Mouse (Mus musculus) urinary bladder, postnatal 4 days (tissue): Measurements from ENCODE around the gene Exoc2.

Experiments
- DNase-seq, 2 experiments: peaks; one replicate each; pipeline ENCODE4 v3.0.0; 2021 to 2022; ENCODE audit warnings: low spot score in 2 of 2

The Exoc2 gene

DNA sequence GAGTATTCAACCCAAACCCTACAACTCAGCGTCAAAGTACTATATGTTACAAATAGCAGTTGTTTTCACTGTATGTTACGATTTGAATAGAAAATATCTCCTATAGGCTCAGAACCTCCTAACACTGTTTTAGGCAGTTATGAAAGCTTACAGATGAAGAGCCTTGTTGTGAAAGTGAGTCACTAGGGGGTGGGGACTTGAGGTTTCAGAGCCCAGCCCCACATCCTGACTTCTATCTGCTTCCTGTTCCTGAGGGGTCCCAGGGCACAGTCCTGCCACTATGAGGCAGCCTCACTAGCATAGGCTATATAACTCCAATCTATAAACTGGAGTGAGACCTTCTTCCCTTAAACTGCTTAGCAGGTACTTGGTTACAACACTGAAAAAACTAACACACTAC, 1.8 kb downstream of the Exoc2 start:
- DNase-seq, result no peak

DNA sequence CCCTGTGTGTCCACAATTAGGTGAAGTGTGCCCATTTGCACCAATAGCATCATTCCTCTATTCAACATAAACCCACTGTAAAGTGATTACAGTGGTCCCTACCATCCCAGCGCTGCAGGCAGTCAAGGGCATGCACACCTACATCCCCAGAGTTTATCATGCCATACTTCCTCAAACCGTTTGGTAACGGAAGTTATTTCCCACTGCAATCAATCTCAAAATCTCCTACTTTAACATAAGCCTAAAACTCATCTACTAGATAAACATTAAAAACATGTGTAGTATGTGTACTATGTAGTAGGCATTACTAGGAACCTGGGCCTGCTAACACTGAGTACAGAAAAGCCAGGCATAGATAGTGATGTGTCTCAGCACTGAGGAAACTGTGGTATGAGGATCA, 2.8 kb downstream of the Exoc2 start:
- no peak for DNase-seq

DNA sequence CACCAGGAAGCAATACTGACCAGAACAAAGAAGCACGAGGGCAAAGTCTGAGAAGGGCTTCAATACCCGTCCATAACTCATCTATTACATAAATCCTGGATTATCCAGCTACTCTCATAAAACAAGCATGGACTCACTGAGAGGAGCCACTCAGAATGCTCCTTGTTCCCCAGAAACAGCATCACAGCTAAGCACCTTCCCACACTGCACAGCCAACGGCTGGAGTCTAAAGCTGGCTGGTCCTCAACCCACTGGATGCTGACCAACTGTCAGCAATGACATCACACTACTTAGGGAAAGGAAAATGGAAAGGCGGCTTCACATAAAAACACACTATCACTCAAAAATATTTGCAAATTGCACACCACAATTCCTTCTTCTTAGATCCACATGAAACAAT, 5.6 kb downstream of the Exoc2 start:
- DNase-seq, result no peak

DNA sequence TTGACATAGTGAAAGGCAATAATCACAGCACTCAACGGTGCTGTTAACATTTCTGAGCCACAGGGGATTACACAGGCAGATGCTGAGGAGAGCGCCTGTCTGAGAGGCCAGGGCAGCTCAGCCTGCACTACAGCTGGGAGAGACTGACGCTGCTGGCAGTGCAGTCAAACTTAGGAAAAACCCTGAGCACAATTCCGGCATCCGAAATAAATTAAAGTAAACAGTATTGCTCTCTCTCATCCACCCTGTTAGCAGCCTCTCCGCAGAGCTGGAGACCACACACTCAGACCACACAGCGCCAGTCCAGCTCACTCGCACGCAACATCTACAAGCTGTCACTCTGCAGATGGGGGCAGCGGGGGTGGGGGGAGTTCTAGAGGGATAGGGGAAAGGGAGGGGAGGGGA, 7.4 kb downstream of the Exoc2 start:
- DNase-seq, result no peak

DNA sequence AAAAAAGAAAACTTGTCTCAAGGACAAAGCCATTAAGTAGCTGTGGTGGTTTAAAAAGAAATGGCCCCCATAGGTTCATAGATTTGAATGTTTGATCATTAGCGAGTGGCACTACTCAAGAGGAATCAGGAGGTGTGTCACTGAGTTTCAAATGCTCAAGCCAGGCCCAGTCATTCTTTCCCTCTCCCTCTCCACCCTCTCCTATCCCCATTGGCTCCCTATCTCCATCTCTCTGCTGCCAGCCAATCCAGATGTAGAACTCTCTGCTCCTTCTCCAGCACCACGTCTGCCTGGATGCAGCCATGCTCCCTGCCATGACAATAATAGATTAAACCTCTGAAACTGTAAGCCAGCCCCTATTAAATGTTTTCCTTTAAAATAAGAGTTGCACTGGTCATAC, 12.0 kb downstream of the Exoc2 start:
- no peak for DNase-seq

DNA sequence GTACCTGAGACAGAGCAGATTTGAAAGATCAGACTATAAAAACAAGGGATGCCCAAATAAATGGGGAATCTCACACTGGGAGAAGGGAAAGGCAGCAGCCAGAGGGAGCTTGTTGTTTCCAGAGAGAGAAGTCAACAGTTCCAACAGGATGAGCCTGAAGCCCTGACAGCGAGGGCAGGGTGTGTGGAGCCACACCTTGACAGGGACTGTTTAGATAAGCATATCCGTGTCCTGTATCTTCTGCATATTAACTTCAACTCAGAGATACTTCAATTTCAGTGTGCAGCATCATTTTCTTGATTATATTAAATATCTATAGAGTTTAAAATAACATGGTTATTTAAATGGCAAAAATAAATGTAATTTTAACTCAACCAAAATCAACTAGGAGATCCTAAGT, 13.2 kb downstream of the Exoc2 start:
- no peak for DNase-seq

DNA sequence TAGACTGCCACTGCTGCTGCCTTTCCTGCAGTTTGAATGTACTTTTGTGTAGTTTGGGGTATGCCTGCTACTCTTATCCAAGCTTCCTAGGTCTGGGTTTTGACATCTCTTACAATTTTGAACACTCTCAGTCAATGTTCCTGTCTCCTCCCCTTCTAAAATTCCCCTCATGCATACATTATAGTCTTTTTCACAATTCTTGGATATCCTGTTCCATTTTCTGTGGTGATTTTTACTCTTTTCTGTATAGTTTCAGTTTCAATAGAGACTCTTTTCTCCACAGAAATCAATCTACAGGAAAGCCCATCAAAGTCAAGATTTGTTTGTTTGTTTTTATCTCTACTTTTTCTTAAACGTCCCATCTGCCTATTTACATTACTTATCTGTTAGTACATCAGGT, 20.3 kb downstream of the Exoc2 start:
- no peak for DNase-seq

DNA sequence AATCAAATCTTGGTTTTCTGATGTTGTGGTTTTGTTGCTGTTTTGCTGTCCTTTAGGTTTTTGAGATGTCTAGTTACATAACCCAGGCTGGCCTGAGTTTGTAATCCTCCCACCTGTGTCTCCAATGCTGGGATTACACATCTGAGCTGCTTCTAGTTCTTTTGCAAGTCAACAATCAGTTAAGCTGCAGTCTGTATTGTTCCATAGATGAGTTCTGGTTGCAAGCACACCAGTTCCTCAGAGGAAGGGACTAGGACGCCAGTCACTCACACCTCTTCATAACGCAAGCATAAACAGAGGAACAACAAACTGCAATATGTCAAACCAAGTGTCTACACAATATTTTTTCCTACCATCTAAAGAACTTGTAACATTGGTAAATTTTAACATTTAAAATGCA, 21.8 kb downstream of the Exoc2 start:
- DNase-seq, result no peak

DNA sequence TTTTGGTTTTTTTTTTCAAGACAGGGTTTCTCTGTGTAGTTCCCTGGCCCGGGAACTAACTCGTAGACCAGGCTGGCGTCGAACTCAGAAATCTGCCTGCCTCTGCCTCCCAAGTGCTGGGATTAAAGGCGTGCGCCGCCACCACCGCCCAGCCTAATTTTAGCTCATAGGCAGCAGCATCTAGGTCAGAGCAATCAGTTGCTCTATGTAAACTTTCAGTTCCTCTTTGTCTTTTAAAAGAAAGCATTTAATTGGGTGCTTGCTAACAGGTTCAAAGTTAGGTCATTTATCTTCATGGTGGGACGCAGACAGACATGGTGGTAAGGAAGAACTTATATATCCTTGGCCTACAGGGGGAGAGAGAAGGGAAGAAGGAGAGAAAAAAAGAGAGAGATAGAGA, 24.7 kb downstream of the Exoc2 start:
- DNase-seq, result no peak

DNA sequence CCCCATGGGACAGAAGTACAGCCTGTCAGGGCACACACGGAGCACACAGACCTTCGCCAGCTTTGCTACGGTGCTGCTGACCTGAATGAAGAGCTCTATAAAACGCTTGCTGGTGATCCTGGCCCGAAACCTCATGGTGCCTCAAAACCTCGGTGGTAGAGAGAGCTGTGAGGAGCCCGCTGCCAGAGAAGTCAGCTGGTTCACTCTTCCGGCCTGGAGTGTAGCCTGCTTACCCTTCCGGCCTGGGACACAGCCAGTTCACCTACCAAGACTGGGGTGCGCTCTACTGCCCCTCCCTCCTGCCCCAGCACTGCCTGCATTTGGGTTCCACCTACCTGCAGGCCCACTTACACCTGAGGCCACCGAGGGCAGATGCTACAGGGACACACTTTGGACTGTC, 26.4 kb downstream of the Exoc2 start, which contains the start of gene Hus1b:
Gene Hus1b (minus strand): TSS at position 220 of the 400 bp plus-strand sequence.
- DNase-seq, result no peak

DNA sequence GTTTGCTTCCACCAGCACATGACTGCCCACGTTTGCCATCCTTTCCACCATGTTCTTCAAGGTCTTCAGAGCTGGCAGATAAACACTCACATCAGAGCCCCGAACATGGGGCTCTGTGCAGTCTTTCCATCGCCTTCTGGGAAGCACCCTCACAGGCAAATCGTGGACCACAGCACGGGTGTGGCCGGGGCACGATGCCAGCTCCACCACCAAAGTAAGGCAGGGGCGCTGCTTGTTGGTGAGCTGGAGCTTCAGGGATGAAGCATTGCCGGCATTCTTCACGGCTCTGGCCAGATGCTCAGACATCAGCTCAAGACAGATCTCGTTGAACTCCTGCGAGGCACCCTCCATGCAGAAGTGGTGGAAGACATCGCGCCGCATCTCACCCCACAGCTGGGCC, 26.8 kb downstream of the Exoc2 start:
- DNase-seq, result no peak

DNA sequence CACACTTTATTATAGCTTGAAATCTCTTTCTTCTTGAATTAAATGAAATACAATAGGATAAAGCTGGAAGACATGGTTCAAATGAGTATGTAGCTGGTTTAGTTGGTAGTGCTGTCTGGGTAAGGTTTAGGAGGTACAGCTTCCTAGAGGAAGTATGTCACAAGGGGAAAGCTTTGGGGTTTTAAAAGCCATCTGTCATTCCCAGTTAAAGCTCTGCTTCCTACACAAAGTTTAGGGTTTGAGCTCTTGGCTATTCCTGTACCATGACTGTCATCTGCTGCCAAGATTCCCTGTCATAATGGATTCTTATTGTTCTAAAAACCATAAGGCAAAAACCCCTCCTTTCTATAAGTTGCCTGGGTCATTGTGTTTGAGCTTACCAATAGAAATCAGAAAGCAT, 28.1 kb downstream of the Exoc2 start:
- no peak for DNase-seq

DNA sequence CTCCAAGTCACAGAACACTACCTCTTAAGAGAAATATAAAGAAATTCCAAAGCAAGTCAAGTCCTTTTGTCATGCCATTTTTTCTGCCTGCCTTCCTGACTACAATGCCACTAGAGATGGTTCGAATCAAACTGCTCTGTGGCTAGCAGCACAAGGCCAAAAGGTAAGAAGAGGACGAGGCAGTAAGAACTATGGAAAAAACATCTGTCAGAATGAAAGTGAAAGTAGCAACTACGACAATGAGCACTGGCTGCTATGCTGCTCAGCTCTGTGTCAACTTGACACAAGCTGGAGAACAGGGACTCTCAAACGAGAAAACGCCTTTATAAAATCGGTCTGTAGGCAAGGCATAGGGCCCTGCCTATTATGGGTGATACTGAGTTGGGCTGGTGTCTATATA, 40.9 kb downstream of the Exoc2 start:
- no peak for DNase-seq

DNA sequence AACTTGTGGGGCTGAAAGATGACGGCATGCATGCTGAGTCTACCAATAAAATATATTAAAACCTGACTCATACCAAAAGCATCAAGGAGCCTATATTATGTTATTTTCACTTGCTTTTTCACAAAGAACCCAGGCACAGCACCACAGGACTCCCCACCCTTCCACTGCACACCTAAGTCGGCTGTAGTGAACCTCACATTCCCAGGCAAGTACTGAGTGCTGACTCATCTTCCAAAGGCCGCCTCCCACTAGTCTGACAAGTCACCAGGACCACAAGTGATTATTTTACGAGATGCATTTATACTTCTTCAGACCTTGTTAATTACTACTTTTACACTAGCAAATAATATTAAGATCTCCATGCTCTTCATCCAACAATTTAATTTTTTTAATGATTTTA, 42.3 kb downstream of the Exoc2 start:
- DNase-seq, result no peak

DNA sequence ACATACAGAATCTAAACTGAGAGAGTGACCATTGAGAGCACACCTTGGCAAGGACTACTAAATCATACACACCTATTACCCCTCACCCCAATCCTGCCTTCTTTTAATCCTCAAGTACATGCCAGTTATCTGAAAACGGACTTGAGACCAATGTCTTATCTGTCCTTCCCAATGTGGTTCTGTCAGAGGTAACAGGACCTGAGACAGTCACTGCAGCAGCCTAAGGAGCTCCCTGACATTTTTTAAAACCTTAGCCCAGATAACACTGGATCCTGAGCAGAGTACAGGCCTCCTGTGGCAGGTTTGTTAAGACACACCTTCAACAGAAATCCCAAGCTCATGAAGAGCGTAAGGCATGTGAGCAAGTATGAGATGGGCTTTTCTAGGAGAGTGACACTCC, 44.8 kb downstream of the Exoc2 start:
- no peak for DNase-seq

DNA sequence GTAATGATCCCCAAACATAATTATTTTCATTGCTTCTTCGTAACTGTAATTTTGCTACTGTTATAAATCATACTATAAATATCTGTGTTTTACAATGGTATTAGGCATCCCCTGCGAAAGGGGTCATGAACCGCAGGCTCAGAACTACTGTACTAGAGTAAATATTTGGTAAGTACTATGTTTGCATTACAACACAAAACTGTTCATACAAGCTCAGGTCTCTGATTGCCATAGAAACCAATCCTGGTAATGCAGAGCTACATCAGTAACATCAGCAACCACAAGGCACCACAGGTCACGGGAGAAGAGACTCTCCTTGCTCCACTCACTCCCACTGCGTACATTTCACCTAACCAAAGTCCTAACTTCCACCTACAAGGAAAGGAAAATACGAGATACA, 49.6 kb downstream of the Exoc2 start:
- DNase-seq, result no peak

DNA sequence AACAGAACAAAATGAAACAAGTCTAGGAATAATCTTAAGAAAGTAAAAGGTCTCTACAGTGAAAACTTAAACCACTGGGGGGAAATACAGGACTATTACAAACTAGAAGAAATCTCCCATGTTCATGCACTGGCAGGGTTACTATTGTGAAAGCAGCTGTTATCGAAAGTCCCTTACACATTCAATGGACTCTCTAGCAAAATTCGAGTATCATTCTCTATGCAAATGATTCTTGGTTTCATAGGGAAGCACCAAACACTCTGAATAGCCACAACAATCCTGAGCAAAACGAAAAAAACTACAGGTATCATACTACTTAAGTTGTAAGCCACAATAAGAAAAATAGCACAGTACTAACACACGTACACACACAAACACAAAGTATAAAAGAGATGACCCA, 52.0 kb downstream of the Exoc2 start:
- DNase-seq, result no peak

DNA sequence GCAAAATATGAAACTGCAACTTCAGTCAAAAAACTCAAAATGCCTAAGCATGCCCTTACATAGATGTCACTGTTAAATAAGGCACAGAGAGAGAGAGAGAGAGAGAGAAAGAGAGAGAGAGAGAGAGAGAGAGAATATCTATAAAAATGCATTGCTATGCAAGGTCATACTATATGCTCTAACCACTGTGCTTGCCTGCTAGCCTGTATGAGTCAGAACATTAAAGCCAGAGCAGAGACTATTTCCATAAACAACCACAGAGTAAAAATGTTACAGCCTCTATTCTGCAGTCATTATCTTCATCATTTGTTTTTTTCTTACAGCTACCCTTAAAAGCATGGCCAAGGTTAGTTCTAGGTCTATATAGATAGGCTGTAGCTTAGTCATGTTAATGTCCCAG, 60.1 kb downstream of the Exoc2 start:
- DNase-seq, result no peak

DNA sequence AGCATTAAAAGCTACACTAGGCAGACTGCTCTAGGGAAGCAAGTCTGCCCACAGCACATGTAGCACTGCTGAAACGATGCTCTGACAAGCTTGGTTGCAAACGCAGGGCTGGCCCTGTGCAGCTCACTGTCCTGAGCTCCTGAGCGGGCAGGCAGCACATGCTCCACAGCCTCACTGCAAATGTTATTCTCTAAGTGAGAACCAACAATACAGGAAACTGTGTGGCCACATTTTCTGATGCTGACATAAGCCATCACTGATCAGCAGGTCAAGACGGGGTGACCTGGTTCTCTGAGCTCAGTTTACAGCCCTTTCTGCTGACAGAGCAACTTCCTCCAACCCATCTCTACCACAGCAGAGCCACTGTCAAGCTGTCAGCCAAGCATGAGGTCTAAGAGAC, 60.9 kb downstream of the Exoc2 start:
- no peak for DNase-seq

DNA sequence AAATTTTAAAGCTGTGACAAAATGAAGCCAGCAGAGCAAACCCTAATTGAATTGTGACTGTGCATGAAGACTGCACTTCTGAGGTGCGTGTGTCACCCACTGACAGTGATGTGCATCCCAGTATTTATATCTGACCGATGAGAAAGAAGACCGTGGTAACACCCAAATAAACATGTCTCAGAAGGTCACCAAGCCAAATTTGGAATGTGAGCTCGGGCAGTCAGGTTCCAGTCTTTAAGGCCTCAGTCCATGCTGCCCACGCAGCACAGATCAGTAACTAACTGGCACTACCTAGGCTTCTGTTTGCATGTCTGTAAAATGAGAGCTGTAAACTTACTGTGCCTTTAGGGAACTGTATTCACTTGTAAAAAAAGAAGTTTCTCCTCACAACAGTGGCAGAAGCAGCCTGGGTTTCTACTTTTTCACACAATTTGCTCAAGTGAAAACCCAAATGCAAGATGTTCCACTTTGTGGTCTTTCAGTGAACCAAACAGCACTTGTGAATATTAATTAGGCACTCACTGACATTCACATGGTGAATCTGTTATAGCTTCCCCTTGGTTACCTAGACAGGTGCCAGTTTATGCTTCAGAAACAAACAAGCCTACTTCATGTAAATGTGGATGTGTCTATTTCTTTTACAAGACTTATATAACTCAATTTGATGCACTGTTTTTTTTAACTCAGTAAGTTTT, 61.8 kb downstream of the Exoc2 start:
- DNase-seq, result no peak

DNA sequence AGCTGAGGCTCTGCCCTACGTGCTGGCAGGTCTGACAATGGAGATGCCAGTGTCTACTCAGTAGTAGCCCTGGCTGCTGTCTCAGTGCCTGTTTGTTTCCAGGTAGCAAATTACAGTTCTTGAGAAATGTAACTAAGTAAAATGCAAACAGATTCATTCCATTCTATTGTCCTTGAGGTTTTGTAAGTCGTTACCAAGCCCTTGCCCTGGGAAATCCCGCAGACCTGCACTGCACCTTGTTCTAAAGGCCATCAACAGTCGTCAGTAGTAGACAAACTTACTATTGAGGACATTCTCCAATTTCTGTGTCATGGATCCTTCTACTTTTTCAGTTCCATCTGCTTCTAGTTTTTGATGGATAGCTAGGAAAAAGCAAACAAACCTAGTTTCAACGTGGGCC, 63.0 kb downstream of the Exoc2 start:
- DNase-seq, result no peak

DNA sequence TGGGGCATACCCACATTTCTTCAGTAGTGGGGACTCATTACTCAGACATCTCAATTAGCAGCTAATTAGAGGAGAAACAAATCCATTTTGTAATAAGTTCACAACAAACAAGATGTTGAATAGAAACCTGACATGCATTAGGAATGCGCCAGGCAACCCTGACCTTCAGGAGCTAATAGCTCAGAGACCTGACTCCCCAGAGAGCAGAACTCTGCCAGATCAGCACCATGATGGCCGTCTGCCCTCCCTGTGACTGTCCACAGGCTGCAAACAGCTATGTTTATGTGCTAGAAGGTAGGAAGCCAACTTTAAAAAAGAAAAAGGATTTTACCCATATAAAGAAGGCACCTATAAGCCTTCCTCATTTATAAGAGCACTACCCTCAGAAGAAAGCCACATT, 71.6 kb downstream of the Exoc2 start:
- no peak for DNase-seq

DNA sequence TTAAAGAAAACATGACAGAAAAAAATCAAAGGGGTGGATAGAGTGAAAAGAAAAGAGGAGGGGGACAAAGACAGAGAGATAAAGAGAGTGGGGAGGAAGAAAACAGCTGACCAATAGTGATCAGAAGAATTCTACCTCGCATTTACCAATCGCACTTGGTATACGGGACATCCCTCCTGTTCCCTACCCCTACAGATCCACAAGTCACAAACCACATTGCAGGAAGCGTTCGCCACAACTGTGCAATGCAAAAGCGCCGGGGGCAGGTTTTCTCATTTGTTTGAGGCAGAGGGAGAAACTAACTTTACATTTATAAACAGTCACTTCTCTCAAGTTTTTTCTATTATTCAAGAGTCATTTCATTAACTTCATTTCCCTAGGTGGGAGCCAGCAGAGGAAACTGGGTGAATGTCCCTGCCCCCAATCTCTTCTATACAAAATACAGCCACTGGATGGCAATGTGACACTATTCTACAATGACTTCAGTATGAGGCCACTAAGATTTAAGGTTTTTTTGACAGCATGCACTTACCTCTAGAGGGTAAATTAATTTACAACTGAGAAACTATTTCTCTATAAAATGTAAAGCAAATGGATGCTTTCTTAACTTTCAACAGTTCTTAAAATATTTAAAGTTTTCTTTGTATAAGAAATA, 72.4 kb downstream of the Exoc2 start:
- DNase-seq, result no peak
